Mouse (Mus musculus) heart, embryonic 16.5 days (tissue): ENCODE results near the gene Clcnka. TPM values are rescaled to one million over a fixed set of nuclear protein-coding genes. Genes with fewer than 3 reads are reported as not detected.

Experiments
- ATAC-seq: fragments of 200-750 bp; cut with Nextera tagmentation; replicated peaks from 2 replicates; pipeline ENCODE4 v1.8.0; 2017; ENCODE audit warnings: moderate number of reproducible peaks; ENCODE audit not compliant: insufficient read depth, low FRiP score; ENCODE audit errors: extremely low read depth
- H3K27ac ChIP-seq: fragments of 300-500 bp; sonication (generic); 2 replicates; pipeline ENCODE4 v1.5.1; 2014; ENCODE audit warnings: mild to moderate bottlenecking, low read length, control low read depth, moderate library complexity
- H3K27me3 ChIP-seq: fragments of 300-500 bp; sonication (generic); 2 replicates; pipeline ENCODE4 v1.6.1; 2014; ENCODE audit warnings: low read length, mixed read lengths; ENCODE audit not compliant: control insufficient read depth, insufficient read depth
- H3K36me3 ChIP-seq: fragments of 300-500 bp; sonication (generic); 2 replicates; pipeline ENCODE4 v1.6.1; 2014; ENCODE audit not compliant: control insufficient read depth, insufficient read depth
- H3K4me1 ChIP-seq: fragments of 300-500 bp; sonication (generic); 2 replicates; pipeline ENCODE4 v1.6.1; 2014; ENCODE audit warnings: low read length, mixed read lengths; ENCODE audit not compliant: control insufficient read depth, insufficient read depth
- H3K4me2 ChIP-seq: fragments of 300-500 bp; sonication (generic); 2 replicates; pipeline ENCODE4 v1.6.1; 2014; ENCODE audit warnings: low read depth, mild to moderate bottlenecking, control low read depth, low read length
- H3K4me3 ChIP-seq: fragments of 300-500 bp; sonication (generic); 2 replicates; pipeline ENCODE4 v1.5.1; 2014; ENCODE audit warnings: mild to moderate bottlenecking, control low read depth, low read length
- H3K9ac ChIP-seq: fragments of 300-500 bp; sonication (generic); 2 replicates; pipeline ENCODE4 v1.6.1; 2014; ENCODE audit warnings: low read length, control low read depth
- H3K9me3 ChIP-seq: fragments of 300-500 bp; sonication (generic); replicated peaks from 2 replicates; pipeline ENCODE4 v1.6.1; 2016; ENCODE audit warnings: low read length; ENCODE audit not compliant: control insufficient read depth
- WGBS: fragments of 180-500 bp; shearing (Covaris S2); extraction: QIAGEN DNeasy Blood & Tissue Kit; methylation state at CpG from one replicate; pipeline ENCODE4 v1.1.7; 2014; 5-methylcytosine and 5-hydroxymethylcytosine counted together
- microRNA-seq: library from miRNA; unstranded; fragments of <30 nt; microRNA quantifications from one replicate; pipeline ENCODE4, GENCODE M21; 2017
- polyA plus RNA-seq: library from polyadenylated mRNA; unstranded; fragments of >200 nt; fragmentation: Nextera tagmentation; extraction: Ambion mirVana; gene quantifications from 2 replicates; pipeline ENCODE4 v1.2.1, GENCODE M21; 2015

The Clcnka gene
- polyA plus RNA-seq, 1 experiment from 2014 or later, result 0.11 TPM

- no peak overlapping the region for H3K9ac ChIP-seq
- no peak overlapping the region for H3K27ac ChIP-seq
- WGBS, result 64% methylated on average over 6 of the region's 6 CpGs
- H3K36me3 ChIP-seq, result no peaks in the 10 kb centered on the region
- H3K9me3 ChIP-seq, result no peaks in the 10 kb centered on the region
- ATAC-seq, result no peak
- H3K4me3 ChIP-seq, result no peak overlapping the region
- peaks cover 13% of the 10 kb centered on the region for H3K4me1 ChIP-seq
- no peak overlapping the region for H3K4me2 ChIP-seq
- H3K27me3 ChIP-seq, result no peaks in the 10 kb centered on the region
These were observed 62.3 kb downstream of the Clcnka start for GRCm38 (mm10) chr4:141336196-141336595.

- Histone ChIP-seq H3K9ac (no peak overlapping the region), H3K27me3 (no peaks in the 10 kb centered on the region), H3K27ac (no peak overlapping the region), H3K4me2 (no peak overlapping the region), H3K4me1 (peaks cover 13% of the 10 kb centered on the region), H3K9me3 (no peaks in the 10 kb centered on the region), H3K36me3 (no peaks in the 10 kb centered on the region), H3K4me3 (no peak overlapping the region)
- 27% methylated on average over 3 of the region's 3 CpGs for WGBS
- ATAC-seq, result peak; percentile 19; the same call in 1 of the 2 replicates
These were observed 63.2 kb downstream of the Clcnka start for GRCm38 (mm10) chr4:141335263-141335796.

- Histone ChIP-seq H3K27ac (no peak overlapping the region), H3K27me3 (no peaks in the 10 kb centered on the region), H3K4me1 (peaks cover 13% of the 10 kb centered on the region), H3K36me3 (no peaks in the 10 kb centered on the region), H3K4me3 (no peak overlapping the region), H3K9me3 (no peaks in the 10 kb centered on the region), H3K9ac (no peak overlapping the region; the same call in 1 of the 2 replicates), H3K4me2 (no peak overlapping the region)
- 70% methylated on average over 5 of the region's 5 CpGs for WGBS
- no peak for ATAC-seq
These were observed 63.8 kb downstream of the Clcnka start for GRCm38 (mm10) chr4:141334695-141335094.

Small RNAs within 50 kb of the gene (microRNA-seq; reads per million reads assigned to microRNA genes)
- not detected for gene Gm25690

Other genes with a start within 250 kb of the Clcnka start
- 2.4 and 3.6 TPM in 2 replicates for gene Rsg1, start 184.8 kb downstream of the Clcnka start, polyA plus RNA-seq
- gene Arhgef19, start 159.2 kb downstream of the Clcnka start, polyA plus RNA-seq, result 2.3 and 4.0 TPM in 2 replicates
- 3.1 and 3.9 TPM in 2 replicates for gene Epha2, start 97.5 kb downstream of the Clcnka start, polyA plus RNA-seq
- 0.58 and 0.87 TPM in 2 replicates for gene Fam131c, start 30.5 kb downstream of the Clcnka start, polyA plus RNA-seq
- 0.34 and 0.49 TPM in 2 replicates for gene Clcnkb, start 17.3 kb upstream of the Clcnka start, polyA plus RNA-seq
- gene Hspb7, start 22.1 kb upstream of the Clcnka start, polyA plus RNA-seq, result 224 and 293 TPM in 2 replicates
- not detected in 2 replicates for gene Srarp, start 37.4 kb upstream of the Clcnka start, polyA plus RNA-seq
- 22.2 and 26.1 TPM in 2 replicates for gene Zbtb17, start 45.9 kb upstream of the Clcnka start, polyA plus RNA-seq
- gene Spen, start 139.9 kb upstream of the Clcnka start, polyA plus RNA-seq, result 5.2 and 7.1 TPM in 2 replicates
- 46.9 and 49.7 TPM in 2 replicates for gene Fblim1, start 207.4 kb upstream of the Clcnka start, polyA plus RNA-seq
- gene Tmem82, start 219.9 kb upstream of the Clcnka start, polyA plus RNA-seq, result 1.1 and 1.7 TPM in 2 replicates
- gene Slc25a34, start 225.1 kb upstream of the Clcnka start, polyA plus RNA-seq, result 1.3 TPM in 2 replicates